In genomic region chr7:127243870-127244657, GRCm38 (mm10) we compare ENCODE assay signal across 8 mouse cellular contexts. TPM values are rescaled to one million over a fixed set of nuclear protein-coding genes. Genes with fewer than 3 reads are reported as not detected.
DNase-seq lines count a peak whose midpoint lies in the region; ATAC-seq and TF ChIP-seq lines count a peak whose summit lies in the region.

Gene Zfp771, plus strand, starts transcription at chr7:127244274.

- peak within 1 kb of the TSS; percentile 90 for H3K27ac ChIP-seq in bone marrow, adult 2 months (ENCODE audit: control insufficient read depth, insufficient read depth, low read depth, low read length, poor library complexity)
- H3K27ac ChIP-seq in embryonic facial prominence, embryonic 15.5 days (replicated peaks): peak within 1 kb of the TSS; percentile 92
- H3K27ac ChIP-seq in kidney, embryonic 15.5 days: peak within 1 kb of the TSS; percentile 97

- no peaks in the 10 kb centered on the region for H3K27me3 ChIP-seq in embryonic facial prominence, embryonic 15.5 days
- H3K27me3 ChIP-seq in kidney, embryonic 15.5 days: no peaks in the 10 kb centered on the region

- peak; percentile 74; the same call in 1 of the 2 replicates for TF ChIP-seq POLR2A in bone marrow, adult 2 months (IDR thresholded peaks at IDR 0.05; ENCODE audit: borderline replicate concordance, control insufficient read depth, low read depth, low read length)

- 2% methylated on average over 54 of the region's 56 CpGs for WGBS in bone marrow, adult 2 months
- WGBS in embryonic facial prominence, embryonic 15.5 days: under 1% methylated on average over 54 of the region's 56 CpGs
- WGBS in kidney, embryonic 15.5 days: under 1% methylated on average over 46 of the region's 56 CpGs

- no peaks in the 10 kb centered on the region; the same call in 1 of the 2 replicates for H3K4me1 ChIP-seq in bone marrow, adult 2 months (ENCODE audit: control insufficient read depth, insufficient read depth, low read length)
- H3K4me1 ChIP-seq in embryonic facial prominence, embryonic 15.5 days: peaks cover 27% of the 10 kb centered on the region
- peaks cover 35% of the 10 kb centered on the region for H3K4me1 ChIP-seq in kidney, embryonic 15.5 days

- no peaks in the 10 kb centered on the region for H3K9me3 ChIP-seq in embryonic facial prominence, embryonic 15.5 days (replicated peaks)
- no peaks in the 10 kb centered on the region for H3K9me3 ChIP-seq in kidney, embryonic 15.5 days (replicated peaks)

- peak; percentile 96 for ATAC-seq in embryonic facial prominence, embryonic 15.5 days (ENCODE audit: insufficient number of reproducible peaks, low FRiP score, low TSS enrichment, low read depth)
- peak; percentile 97 for ATAC-seq in kidney, embryonic 15.5 days (replicated peaks; ENCODE audit: low FRiP score)
- peak; percentile 96 for ATAC-seq in monocyte, adult 5-6 weeks (replicated peaks; ENCODE audit: insufficient number of reproducible peaks, low FRiP score, low TSS enrichment, poor library complexity, severe bottlenecking)

- peak; percentile 97 for DNase-seq in 416B (ENCODE audit: low read depth)
- DNase-seq in heart, adult 9 months (ENCODE audit: low spot score in 2 of 2): peak; percentile 92 to 95
- DNase-seq in liver: peak; percentile 98
- DNase-seq in spleen, postnatal 4 days (ENCODE audit: low spot score in 2 of 2): peak; percentile 94 to 96

- H3K9ac ChIP-seq in embryonic facial prominence, embryonic 15.5 days: peak within 1 kb of the TSS; percentile 98
- H3K9ac ChIP-seq in kidney, embryonic 15.5 days: peak within 1 kb of the TSS; percentile 98

- H3K4me3 ChIP-seq in bone marrow, adult 2 months (replicated peaks; ENCODE audit: control insufficient read depth, low read depth, low read length): peak within 1 kb of the TSS; percentile 86
- H3K4me3 ChIP-seq in embryonic facial prominence, embryonic 15.5 days (replicated peaks): peak within 1 kb of the TSS; percentile 92
- peak within 1 kb of the TSS; percentile 74 for H3K4me3 ChIP-seq in kidney, embryonic 15.5 days (replicated peaks)

- H3K36me3 ChIP-seq in embryonic facial prominence, embryonic 15.5 days: peaks cover 20% of the 10 kb centered on the region
- H3K36me3 ChIP-seq in kidney, embryonic 15.5 days: peaks cover 36% of the 10 kb centered on the region

- no peak for TF ChIP-seq CTCF in bone marrow, adult 2 months (IDR thresholded peaks at IDR 0.05; ENCODE audit: control insufficient read depth, insufficient read depth, low read length)

- peak within 1 kb of the TSS; percentile 50 for H3K4me2 ChIP-seq in embryonic facial prominence, embryonic 15.5 days (replicated peaks)
- peak within 1 kb of the TSS; percentile 80 for H3K4me2 ChIP-seq in kidney, embryonic 15.5 days

RNA-seq across cellular contexts. Expression of gene Zfp771, which starts in this region (rescaled TPM):
- polyA plus RNA-seq in bone marrow, adult 2 months (2011; ENCODE audit: insufficient read depth, insufficient read length, low replicate concordance, missing spikeins): 10.6 and 13.1 TPM in 2 replicates
- polyA plus RNA-seq in embryonic facial prominence, embryonic 15.5 days (2015; fragmentation: Nextera tagmentation; extraction: Ambion mirVana): 73.7 and 77.5 TPM in 2 replicates
- 59.3 and 62.3 TPM in 2 replicates for polyA plus RNA-seq in kidney, embryonic 15.5 days (2015; fragmentation: Nextera tagmentation; extraction: Ambion mirVana)
- total RNA-seq in monocyte, adult 5-6 weeks (2017): 0.57 to 3.9 TPM (median 2.9 TPM) in 3 replicates

Comparison
In these comparisons a context has a peak if more than half of its experiments do, and no peak if none do; other contexts are left out.
1. Peak in every context shown above with its lines: DNase-seq, ATAC-seq, H3K4me3 ChIP-seq and H3K27ac ChIP-seq.